Mouse (Mus musculus): ENCODE results near the gene H2-M10.4.
"Not testable (repeated sequence)": the region's sequence is repeated elsewhere in the genome, so short reads cannot be mapped to it uniquely, and the experiment has no call there.

Gene H2-M10.4

GRCm38 (mm10) chr17:36462234-36462633 is at the start of gene H2-M10.4:
H2-M10.4 (minus strand) TSS chr17:36462334.
- no peak for DNase-seq

- no peak for DNase-seq
Measured at GRCm38 (mm10) chr17:36503910-36504309, 41.8 kb upstream of the H2-M10.4 start.

- no peak for DNase-seq
Measured at GRCm38 (mm10) chr17:36500435-36500834, 38.3 kb upstream of the H2-M10.4 start.

GRCm38 (mm10) chr17:36488181-36488580 is 26.0 kb upstream of the H2-M10.4 start:
- DNase-seq, result not testable (repeated sequence)

GRCm38 (mm10) chr17:36486687-36487230 is 24.6 kb upstream of the H2-M10.4 start:
- no peak for DNase-seq

GRCm38 (mm10) chr17:36483865-36484264 is 21.7 kb upstream of the H2-M10.4 start:
- DNase-seq, result no peak

- no peak for DNase-seq
Measured at GRCm38 (mm10) chr17:36456260-36456659, 5.9 kb downstream of the H2-M10.4 start.

GRCm38 (mm10) chr17:36431411-36431810 is 30.7 kb downstream of the H2-M10.4 start:
- no peak for DNase-seq

GRCm38 (mm10) chr17:36418091-36418754 is 43.9 kb downstream of the H2-M10.4 start:
- DNase-seq, result peak; percentile 7

- no peak for DNase-seq
Measured at GRCm38 (mm10) chr17:36417416-36417815, 44.7 kb downstream of the H2-M10.4 start.

- no peak for DNase-seq
Measured at GRCm38 (mm10) chr17:36415407-36415806, 46.7 kb downstream of the H2-M10.4 start.

- DNase-seq, result no peak
Measured at GRCm38 (mm10) chr17:36414361-36414760, 47.8 kb downstream of the H2-M10.4 start.

Measured in kidney, adult 18-20 months (tissue).